Mouse (Mus musculus) hindbrain, embryonic 15.5 days (tissue): ENCODE results near the gene Rasgrp3. TPM values are rescaled to one million over a fixed set of nuclear protein-coding genes. Genes with fewer than 3 reads are reported as not detected.
"Not testable (repeated sequence)": the region's sequence is repeated elsewhere in the genome, so short reads cannot be mapped to it uniquely, and the experiment has no call there.

ENCODE experiments used
- ATAC-seq: fragments of 200-750 bp; cut with Nextera tagmentation; 2 replicates; pipeline ENCODE4 v1.8.0; 2017; ENCODE audit warnings: low read depth, moderate number of reproducible peaks, moderate TSS enrichment; ENCODE audit not compliant: low FRiP score
- H3K27ac ChIP-seq: fragments of 300-500 bp; sonication (generic); replicated peaks from 2 replicates; pipeline ENCODE4 v1.5.1; 2015; ENCODE audit warnings: mild to moderate bottlenecking, inconsistent platforms
- H3K27me3 ChIP-seq: fragments of 300-500 bp; sonication (generic); 2 replicates; pipeline ENCODE4 v1.6.1; 2015; ENCODE audit warnings: control low read depth, inconsistent platforms
- H3K36me3 ChIP-seq: fragments of 300-500 bp; sonication (generic); 2 replicates; pipeline ENCODE4 v1.6.1; 2015; ENCODE audit warnings: control low read depth, inconsistent platforms
- H3K4me1 ChIP-seq: fragments of 300-500 bp; sonication (generic); replicated peaks from 2 replicates; pipeline ENCODE4 v1.6.1; 2015; ENCODE audit warnings: control low read depth, inconsistent platforms
- H3K4me2 ChIP-seq: fragments of 300-500 bp; sonication (generic); 2 replicates; pipeline ENCODE4 v1.6.1; 2015; ENCODE audit warnings: moderate library complexity, mild to moderate bottlenecking, inconsistent platforms
- H3K4me3 ChIP-seq: fragments of 300-500 bp; sonication (generic); 2 replicates; pipeline ENCODE4 v1.5.1; 2015; ENCODE audit warnings: mild to moderate bottlenecking, inconsistent platforms
- H3K9ac ChIP-seq: fragments of 300-500 bp; sonication (generic); 2 replicates; pipeline ENCODE4 v1.6.1; 2015; ENCODE audit warnings: inconsistent platforms
- H3K9me3 ChIP-seq: fragments of 300-500 bp; sonication (generic); 2 replicates; pipeline ENCODE4 v1.6.1; 2016; ENCODE audit warnings: control low read depth, inconsistent platforms
- WGBS: fragments of 180-500 bp; shearing (Covaris S2); methylation state at CpG from one replicate; pipeline ENCODE4 v1.1.7; 2015; 5-methylcytosine and 5-hydroxymethylcytosine counted together
- polyA plus RNA-seq: library from polyadenylated mRNA; unstranded; fragments of >200 nt; fragmentation: Nextera tagmentation; extraction: Ambion mirVana; gene quantifications from 2 replicates; pipeline ENCODE4 v1.2.1, GENCODE M21; 2015

The Rasgrp3 gene
- polyA plus RNA-seq, 1 experiment from 2014 or later: 5.2 TPM

DNA sequence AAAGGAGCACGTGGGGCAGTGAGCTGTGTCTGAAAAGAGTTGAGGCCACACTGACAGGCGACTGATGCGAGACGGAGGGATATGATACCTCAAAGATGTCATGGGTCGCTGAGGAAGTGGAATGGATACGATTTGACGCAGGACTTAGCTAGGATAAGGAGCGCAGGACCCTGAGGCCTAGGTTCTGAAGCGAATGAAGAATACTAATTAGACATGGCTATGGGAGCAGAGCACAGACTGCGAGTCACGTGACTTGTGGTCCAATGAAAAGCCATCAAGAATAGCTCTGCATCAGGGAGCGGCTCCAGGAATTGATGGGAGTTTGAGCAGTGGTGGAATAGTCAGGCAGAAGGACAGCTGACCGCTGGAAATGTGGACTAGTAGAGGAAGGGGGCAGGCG is 3.4 kb downstream of the Rasgrp3 start:
- Histone ChIP-seq H3K27me3 (no peaks in the 10 kb centered on the region), H3K9me3 (no peaks in the 10 kb centered on the region), H3K36me3 (no peaks in the 10 kb centered on the region), H3K27ac (no peak overlapping the region), H3K4me2 (no peak overlapping the region), H3K4me1 (peaks cover 10% of the 10 kb centered on the region), H3K9ac (no peak overlapping the region), H3K4me3 (no peak overlapping the region)
- peak; percentile 53; the same call in 1 of the 2 replicates for ATAC-seq
- 69% methylated on average over 14 of the region's 14 CpGs for WGBS

GRCm38 (mm10) chr17:75440619-75441018 is 4.9 kb downstream of the Rasgrp3 start:
- Histone ChIP-seq H3K4me1 (peaks cover 10% of the 10 kb centered on the region), H3K9ac (no peak overlapping the region), H3K27me3 (no peaks in the 10 kb centered on the region), H3K9me3 (no peaks in the 10 kb centered on the region), H3K36me3 (no peaks in the 10 kb centered on the region), H3K27ac (0 out of 2 replicates have a peak overlapping the region, but pooled peaks have one; percentile 10), H3K4me3 (no peak overlapping the region), H3K4me2 (no peak overlapping the region)
- 35% methylated on average over 7 of the region's 7 CpGs for WGBS
- ATAC-seq: no peak

- H3K36me3 ChIP-seq: no peaks in the 10 kb centered on the region
- H3K9ac ChIP-seq: no peak overlapping the region
- no peak overlapping the region for H3K4me2 ChIP-seq
- ATAC-seq: peak; percentile 51; the same call in 1 of the 2 replicates
- H3K27me3 ChIP-seq: no peaks in the 10 kb centered on the region
- peaks cover 10% of the 10 kb centered on the region for H3K4me1 ChIP-seq
- no peak overlapping the region for H3K27ac ChIP-seq
- no peaks in the 10 kb centered on the region for H3K9me3 ChIP-seq
- H3K4me3 ChIP-seq: no peak overlapping the region
- WGBS: 54% methylated on average over 5 of the region's 5 CpGs
Observed at GRCm38 (mm10) chr17:75441260-75441830, 5.6 kb downstream of the Rasgrp3 start.

- H3K27ac ChIP-seq: no peak overlapping the region
- ATAC-seq: no peak
- no peaks in the 10 kb centered on the region for H3K36me3 ChIP-seq
- peaks cover 10% of the 10 kb centered on the region for H3K4me1 ChIP-seq
- H3K9me3 ChIP-seq: no peaks in the 10 kb centered on the region
- H3K4me2 ChIP-seq: no peak overlapping the region
- H3K9ac ChIP-seq: no peak overlapping the region
- H3K27me3 ChIP-seq: no peaks in the 10 kb centered on the region
- H3K4me3 ChIP-seq: no peak overlapping the region
- 98% methylated on average over 8 of the region's 8 CpGs for WGBS
Observed at GRCm38 (mm10) chr17:75442352-75442751, 6.7 kb downstream of the Rasgrp3 start.

GRCm38 (mm10) chr17:75443064-75443621 is 7.4 kb downstream of the Rasgrp3 start:
- no peaks in the 10 kb centered on the region for H3K36me3 ChIP-seq
- ATAC-seq: no peak
- H3K27me3 ChIP-seq: no peaks in the 10 kb centered on the region
- 78% methylated on average over 6 of the region's 6 CpGs for WGBS
- H3K4me2 ChIP-seq: no peak overlapping the region
- H3K4me1 ChIP-seq: peaks cover 10% of the 10 kb centered on the region
- no peak overlapping the region for H3K4me3 ChIP-seq
- no peak overlapping the region for H3K9ac ChIP-seq
- no peaks in the 10 kb centered on the region for H3K9me3 ChIP-seq
- no peak overlapping the region for H3K27ac ChIP-seq

DNA sequence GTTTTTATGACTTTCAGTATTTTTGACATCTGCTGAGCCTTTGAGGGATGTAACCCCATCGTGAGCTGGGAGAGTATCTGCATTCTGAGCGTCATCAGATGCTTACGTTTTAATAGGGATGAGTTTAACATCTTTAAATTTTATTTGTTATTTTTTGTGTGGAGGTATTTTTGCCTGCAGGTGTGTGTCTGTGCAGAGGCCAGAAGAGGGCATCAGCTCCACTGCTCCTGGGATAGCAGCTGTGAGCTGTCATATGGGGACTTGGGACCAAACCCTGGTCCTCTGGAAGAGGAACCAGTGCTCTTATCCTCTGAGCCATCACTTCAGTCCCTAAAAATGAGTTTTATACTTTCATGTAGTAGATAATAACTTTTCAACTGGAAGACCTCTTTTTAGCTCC is 12.6 kb downstream of the Rasgrp3 start:
- Histone ChIP-seq H3K4me1 (no peaks in the 10 kb centered on the region), H3K4me3 (no peak overlapping the region), H3K27ac (no peak overlapping the region), H3K36me3 (no peaks in the 10 kb centered on the region), H3K9ac (no peak overlapping the region), H3K27me3 (no peaks in the 10 kb centered on the region), H3K9me3 (no peaks in the 10 kb centered on the region), H3K4me2 (no peak overlapping the region)
- 95% methylated on average over 3 of the region's 3 CpGs for WGBS
- ATAC-seq: no peak

GRCm38 (mm10) chr17:75449022-75449421 is 13.3 kb downstream of the Rasgrp3 start:
- Histone ChIP-seq H3K4me1 (no peaks in the 10 kb centered on the region), H3K4me2 (no peak overlapping the region), H3K27ac (no peak overlapping the region), H3K9ac (no peak overlapping the region), H3K36me3 (no peaks in the 10 kb centered on the region), H3K4me3 (no peak overlapping the region), H3K27me3 (no peaks in the 10 kb centered on the region), H3K9me3 (no peaks in the 10 kb centered on the region)
- 76% methylated on average over 1 of the region's 1 CpGs for WGBS
- no peak for ATAC-seq

- Histone ChIP-seq H3K27me3 (no peaks in the 10 kb centered on the region), H3K9me3 (no peaks in the 10 kb centered on the region), H3K4me1 (no peaks in the 10 kb centered on the region), H3K4me2 (no peak overlapping the region), H3K27ac (no peak overlapping the region), H3K9ac (no peak overlapping the region), H3K36me3 (no peaks in the 10 kb centered on the region), H3K4me3 (no peak overlapping the region)
- no peak for ATAC-seq
- 86% methylated on average over 4 of the region's 4 CpGs for WGBS
Observed at GRCm38 (mm10) chr17:75452313-75452712, 16.6 kb downstream of the Rasgrp3 start.

DNA sequence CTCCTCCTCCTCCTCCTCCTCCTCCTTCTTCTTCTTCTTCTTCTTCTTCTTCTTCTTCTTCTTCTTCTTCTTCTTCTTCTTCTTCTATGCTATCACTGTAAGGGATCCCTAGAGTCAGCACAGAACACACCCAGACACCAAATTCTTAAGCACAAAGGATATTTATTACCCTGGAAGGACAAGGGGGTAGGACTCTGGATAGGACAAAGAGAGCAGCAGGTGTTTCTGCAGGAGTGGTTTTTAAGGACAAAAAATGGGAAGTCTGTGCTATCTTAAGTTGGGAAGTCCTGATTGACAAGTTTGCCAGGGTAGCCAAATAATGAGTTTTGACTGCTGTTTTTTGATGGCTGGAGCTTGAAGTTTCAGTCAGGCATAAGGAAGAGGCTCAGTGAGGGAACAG is 17.9 kb downstream of the Rasgrp3 start:
- Histone ChIP-seq H3K9ac (no peak overlapping the region), H3K36me3 (no peaks in the 10 kb centered on the region), H3K4me1 (no peaks in the 10 kb centered on the region), H3K9me3 (no peaks in the 10 kb centered on the region), H3K4me3 (no peak overlapping the region), H3K27ac (no peak overlapping the region), H3K4me2 (no peak overlapping the region), H3K27me3 (no peaks in the 10 kb centered on the region)
- no peak for ATAC-seq

DNA sequence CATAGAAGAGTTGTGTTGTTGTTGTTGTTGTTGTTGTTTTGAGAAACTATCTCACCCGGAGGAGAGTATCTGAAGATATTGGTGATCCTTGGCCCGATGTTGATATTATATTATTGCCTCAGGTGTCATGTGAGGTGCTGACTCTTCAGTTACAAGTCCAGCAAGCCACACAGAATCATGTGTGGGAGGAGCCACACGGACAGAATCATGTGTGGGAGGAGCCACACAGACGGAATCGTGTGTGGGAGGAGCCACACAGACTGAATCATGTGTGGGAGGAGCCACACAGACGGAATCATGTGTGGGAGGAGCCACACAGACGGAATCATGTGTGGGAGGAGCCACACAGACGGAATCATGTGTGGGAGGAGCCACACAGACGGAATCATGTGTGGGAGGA is 20.4 kb downstream of the Rasgrp3 start:
- 90% methylated on average over 9 of the region's 9 CpGs for WGBS
- not testable (repeated sequence) for H3K27ac ChIP-seq, H3K4me2 ChIP-seq, H3K27me3 ChIP-seq, H3K9ac ChIP-seq, H3K4me3 ChIP-seq, ATAC-seq, H3K9me3 ChIP-seq, H3K4me1 ChIP-seq, H3K36me3 ChIP-seq

DNA sequence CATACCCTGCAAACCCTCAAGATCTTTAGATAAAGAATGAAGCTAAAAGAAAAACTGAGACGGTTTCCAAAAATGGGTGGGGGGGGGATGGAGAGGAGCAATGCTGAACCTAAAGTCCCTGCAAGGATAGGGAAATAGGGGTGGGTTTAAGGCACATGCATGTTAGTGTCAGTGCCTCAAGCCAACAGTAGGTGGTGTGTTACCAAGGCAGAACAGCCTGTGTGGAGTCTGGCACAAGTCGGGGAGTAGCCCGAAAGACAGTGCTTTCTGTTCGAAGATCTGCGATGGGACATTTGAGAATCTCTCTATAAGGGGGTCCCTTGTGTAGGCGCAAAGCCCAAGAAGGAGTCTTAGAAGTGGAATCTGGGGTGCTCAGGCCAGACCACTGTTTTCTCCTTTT is 24.9 kb downstream of the Rasgrp3 start:
- no peaks in the 10 kb centered on the region for H3K27me3 ChIP-seq
- no peaks in the 10 kb centered on the region for H3K36me3 ChIP-seq
- H3K9ac ChIP-seq: no peak overlapping the region
- peaks cover 14% of the 10 kb centered on the region for H3K4me1 ChIP-seq
- ATAC-seq: no peak
- H3K4me2 ChIP-seq: no peak overlapping the region
- H3K4me3 ChIP-seq: no peak overlapping the region
- H3K9me3 ChIP-seq: no peaks in the 10 kb centered on the region
- WGBS: 91% methylated on average over 6 of the region's 6 CpGs
- no peak overlapping the region for H3K27ac ChIP-seq

DNA sequence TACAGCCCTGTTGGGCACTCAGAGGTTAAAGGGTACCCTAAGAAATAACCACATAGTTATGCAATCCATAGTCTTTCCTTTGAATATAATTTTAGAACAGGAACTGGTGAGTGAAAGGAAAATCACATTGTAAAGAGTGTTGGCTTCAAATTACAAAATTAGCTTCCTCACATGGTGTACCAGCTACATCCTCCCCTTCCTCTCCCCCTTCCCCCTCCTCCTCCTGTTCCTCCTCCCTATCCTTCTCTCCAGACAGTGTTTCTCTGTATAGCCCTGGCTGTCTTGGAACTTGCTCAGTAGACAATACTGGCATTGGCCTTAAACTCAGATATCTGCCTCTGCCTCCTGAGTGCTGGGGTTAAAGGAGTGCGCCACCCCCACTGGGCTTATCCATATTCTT is 26.1 kb downstream of the Rasgrp3 start:
- Histone ChIP-seq H3K36me3 (no peaks in the 10 kb centered on the region), H3K4me3 (no peak overlapping the region), H3K4me2 (no peak overlapping the region), H3K9me3 (no peaks in the 10 kb centered on the region), H3K4me1 (peaks cover 16% of the 10 kb centered on the region), H3K27ac (no peak overlapping the region), H3K9ac (no peak overlapping the region), H3K27me3 (no peaks in the 10 kb centered on the region)
- WGBS: 93% methylated on average over 1 of the region's 1 CpGs
- ATAC-seq: no peak

GRCm38 (mm10) chr17:75463223-75463622 is 27.5 kb downstream of the Rasgrp3 start:
- H3K4me2 ChIP-seq, H3K9me3 ChIP-seq, H3K36me3 ChIP-seq, H3K27me3 ChIP-seq, ATAC-seq, H3K9ac ChIP-seq, H3K27ac ChIP-seq, H3K4me3 ChIP-seq: not testable (repeated sequence)
- peaks cover 16% of the 10 kb centered on the region for H3K4me1 ChIP-seq
- WGBS: 86% methylated on average over 1 of the region's 1 CpGs
